Mouse (Mus musculus) gastrocnemius, postnatal 36 days (tissue): ENCODE results near the gene Map7d3. TPM values are rescaled to one million over a fixed set of nuclear protein-coding genes. Genes with fewer than 3 reads are reported as not detected.

Source experiments
- total RNA-seq, 2 experiments: library from RNA; stranded (reverse); gene quantifications; 2 replicates each; pipeline ENCODE4 v1.2.3; 2021

Map7d3 gene
- total RNA-seq, 2 experiments from 2014 or later = 0.12 to 0.46 TPM

Other genes with a start within 250 kb of the Map7d3 start
- gene Mmgt1, start 224.3 kb downstream of the Map7d3 start, total RNA-seq = 10 to 100 TPM; 22.9 to 24.5 TPM
- gene Slc9a6, start 212.6 kb downstream of the Map7d3 start, total RNA-seq = 10 to 100 TPM; 21.2 to 26.6 TPM
- 1,000 to 10,000 TPM in 1 of 2 experiments, 100 to 1,000 TPM in 1; 727 to 1,109 TPM for gene Fhl1, start 90.5 kb downstream of the Map7d3 start, total RNA-seq
- gene Adgrg4, start 47.8 kb upstream of the Map7d3 start, total RNA-seq = not detected
- gene Brs3, start 220.7 kb upstream of the Map7d3 start, total RNA-seq = not detected
- 10 to 100 TPM; 69.2 to 77.3 TPM for gene Htatsf1, start 231.3 kb upstream of the Map7d3 start, total RNA-seq